Mouse (Mus musculus) thymus, adult 2 months (tissue): ENCODE data around the gene Fam107b.

Experiments used
- CTCF ChIP-seq: fragments of 200-500 bp; IDR thresholded peaks from 2 replicates; pipeline ENCODE4 v1.5.1; 2012; ENCODE audit warnings: mild to moderate bottlenecking, control low read depth, low read length, moderate library complexity, borderline replicate concordance; ENCODE audit not compliant: control insufficient read depth, poor library complexity, insufficient read depth; ENCODE audit errors: extremely low read depth
- POLR2A ChIP-seq: fragments of 200-500 bp; IDR thresholded peaks from 2 replicates; pipeline ENCODE4 v1.6.1; 2012; ENCODE audit warnings: mild to moderate bottlenecking, low read length, control low read depth, moderate library complexity; ENCODE audit not compliant: control insufficient read depth, poor library complexity, insufficient read depth; ENCODE audit errors: extremely low read depth

DNA sequence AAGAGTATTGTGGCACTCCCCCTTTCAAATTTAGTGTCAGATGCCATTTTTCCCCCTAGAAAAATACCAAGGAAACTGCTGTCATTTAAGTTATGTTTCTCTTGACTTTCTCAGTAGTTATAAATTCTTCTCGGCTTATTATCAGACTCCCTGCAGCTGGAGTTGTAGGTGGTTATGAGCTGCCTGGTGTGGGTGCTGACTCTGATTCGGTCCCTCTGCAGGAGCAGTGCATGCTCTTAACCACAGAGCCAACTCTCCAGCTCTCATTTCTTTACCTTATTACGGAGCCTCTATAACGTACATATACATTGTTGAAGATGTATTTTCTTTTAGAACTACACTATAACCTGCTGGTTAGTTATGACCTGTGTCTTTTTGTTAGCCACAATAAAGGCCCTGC is 47.7 kb upstream of the Fam107b start:
- no peak for TF ChIP-seq POLR2A
- TF ChIP-seq CTCF = no peak
